Mouse (Mus musculus): ENCODE data around the gene Sec23b. TPM values are rescaled to one million over a fixed set of nuclear protein-coding genes. Genes with fewer than 3 reads are reported as not detected.

Gene Sec23b
- total and polyA plus RNA-seq, 3 experiments: 95.4 to 103 (median 98.5) TPM

GRCm38 (mm10) chr2:144514619-144515018 is 41.4 kb upstream of the Sec23b start:
- in situ Hi-C loops (cut with MboI; ENCODE audit: low pct_ligation_motif_present, low pct_unique_long_range_greater_than_20kb, low sequenced_read_pairs) (no loop called here), dilution Hi-C loops (cut with MboI; ENCODE audit: extremely low pct_ligation_motif_present, extremely low pct_unique_long_range_greater_than_20kb, low sequenced_read_pairs) (no loop called here)
- Histone ChIP-seq H3K9me3 (replicated peaks; ENCODE audit: low read length) (no peaks in the 10 kb centered on the region), H3K4me1 (ENCODE audit: control insufficient read depth in 1 of 2, insufficient read depth in 2 of 2) (0 out of 4 replicates have a peak, but pooled peaks cover 0 to 3% of the 10 kb centered on the region in 2 experiments), H3K36me3 (replicated peaks in 1 of 2; ENCODE audit: control insufficient read depth in 1 of 2, insufficient read depth in 1 of 2, low read length in 1 of 2) (no peaks in the 10 kb centered on the region), H3K9ac (ENCODE audit: insufficient read depth, low read depth) (no peak overlapping the region), H3K4me3 (replicated peaks in 1 of 3; ENCODE audit: low read depth in 2 of 3, low read length in 2 of 3, poor library complexity in 1 of 3) (no peak overlapping the region), H3K4me2 (ENCODE audit: insufficient read depth, low read depth, poor library complexity, severe bottlenecking) (no peak overlapping the region), H3K79me2 (replicated peaks; ENCODE audit: control insufficient read depth, extremely low read depth, insufficient read depth, poor library complexity, severe bottlenecking) (no peaks in the 10 kb centered on the region), H3K27ac (ENCODE audit: insufficient read depth, low read depth) (no peak overlapping the region), H3K27me3 (replicated peaks) (peaks cover 6% of the 10 kb centered on the region)
- DNase-seq (ENCODE audit: extremely low read depth): no peak
- TF ChIP-seq ZNF384 (IDR thresholded peaks at IDR 0.05; ENCODE audit: low read depth, low read length) (no peak), USF1 (IDR thresholded peaks at IDR 0.05; ENCODE audit: low read depth, low read length) (no peak), RCOR1 (conservative IDR thresholded peaks at IDR 0.05; ENCODE audit: low read depth, low read length) (no peak), JUN (IDR thresholded peaks at IDR 0.05; ENCODE audit: insufficient read depth, low read depth, low read length) (no peak), ELF1 (IDR thresholded peaks at IDR 0.05; ENCODE audit: low read depth, low read length) (no peak), TCF12 (IDR thresholded peaks at IDR 0.05; ENCODE audit: low read depth, low read length) (no peak), SIN3A (IDR thresholded peaks at IDR 0.05; ENCODE audit: low read length) (no peak), USF2 (conservative IDR thresholded peaks at IDR 0.05; ENCODE audit: low read depth, low read length) (no peak), MAZ (IDR thresholded peaks at IDR 0.05; ENCODE audit: low read depth, low read length) (no peak), PAX5 (IDR thresholded peaks at IDR 0.05; ENCODE audit: low read length) (no peak)

- H3K9ac ChIP-seq (ENCODE audit: insufficient read depth, low read depth): no peak overlapping the region
- no peaks in the 10 kb centered on the region for H3K79me2 ChIP-seq (replicated peaks; ENCODE audit: control insufficient read depth, extremely low read depth, insufficient read depth, poor library complexity, severe bottlenecking)
- no peak overlapping the region for H3K4me3 ChIP-seq (replicated peaks in 1 of 3; ENCODE audit: low read depth in 2 of 3, low read length in 2 of 3, poor library complexity in 1 of 3)
- TF ChIP-seq USF2 (conservative IDR thresholded peaks at IDR 0.05; ENCODE audit: low read depth, low read length) (no peak), ZMIZ1 (IDR thresholded peaks at IDR 0.05; ENCODE audit: low read depth, low read length) (no peak), ZC3H11A (IDR thresholded peaks at IDR 0.05; ENCODE audit: low read depth, low read length) (no peak), MEF2A (IDR thresholded peaks at IDR 0.05; ENCODE audit: borderline replicate concordance, low read depth, low read length) (no peak), MAZ (IDR thresholded peaks at IDR 0.05; ENCODE audit: low read depth, low read length) (no peak), USF1 (IDR thresholded peaks at IDR 0.05; ENCODE audit: low read depth, low read length) (no peak), TCF12 (IDR thresholded peaks at IDR 0.05; ENCODE audit: low read depth, low read length) (no peak), JUND (conservative IDR thresholded peaks at IDR 0.05; ENCODE audit: low read depth, low read length) (no peak), RAD21 (IDR thresholded peaks at IDR 0.05; ENCODE audit: low read depth, low read length) (no peak)
- H3K27me3 ChIP-seq (replicated peaks): peaks cover 14% of the 10 kb centered on the region
- 0 out of 4 replicates have a peak, but pooled peaks cover 0 to 3% of the 10 kb centered on the region in 2 experiments for H3K4me1 ChIP-seq (ENCODE audit: control insufficient read depth in 1 of 2, insufficient read depth in 2 of 2)
- no peak for DNase-seq (ENCODE audit: extremely low read depth)
- in situ Hi-C loops (cut with MboI; ENCODE audit: low pct_ligation_motif_present, low pct_unique_long_range_greater_than_20kb, low sequenced_read_pairs): no loop called here
- H3K4me2 ChIP-seq (ENCODE audit: insufficient read depth, low read depth, poor library complexity, severe bottlenecking): no peak overlapping the region
- H3K27ac ChIP-seq (ENCODE audit: insufficient read depth, low read depth): no peak overlapping the region
- no peaks in the 10 kb centered on the region for H3K9me3 ChIP-seq (replicated peaks; ENCODE audit: low read length)
- H3K36me3 ChIP-seq (replicated peaks in 1 of 2; ENCODE audit: control insufficient read depth in 1 of 2, insufficient read depth in 1 of 2, low read length in 1 of 2): no peaks in the 10 kb centered on the region
- dilution Hi-C loops (cut with MboI; ENCODE audit: extremely low pct_ligation_motif_present, extremely low pct_unique_long_range_greater_than_20kb, low sequenced_read_pairs): no loop called here
Observed at GRCm38 (mm10) chr2:144519772-144520171, 36.3 kb upstream of the Sec23b start.

All from CH12.LX (cell line).